Mouse (Mus musculus): ENCODE data around the gene Gdpd5.

DNA sequence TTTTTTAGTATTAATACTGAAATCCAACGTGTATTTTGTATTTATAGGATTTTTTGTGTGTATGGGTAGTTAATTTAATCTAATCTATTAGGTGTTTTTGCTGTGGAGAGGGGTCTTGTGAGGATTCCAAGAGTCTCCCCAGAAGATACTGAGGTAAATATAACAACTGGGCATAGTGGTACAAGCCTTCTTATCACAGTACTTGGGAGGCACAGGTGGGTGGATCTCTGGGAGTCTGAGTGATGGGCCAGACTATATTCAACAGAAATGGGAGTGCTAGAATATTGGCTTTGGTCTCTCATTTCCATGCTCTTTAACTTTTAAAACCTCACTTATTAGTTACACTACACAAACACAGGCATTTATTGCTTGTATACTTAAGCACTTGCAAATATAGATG, 119.9 kb downstream of the Gdpd5 start:
- TF ChIP-seq GATA1 (IDR thresholded peaks at IDR 0.05; ENCODE audit: borderline replicate concordance, low read length) = no peak
- TF ChIP-seq FLI1 (IDR thresholded peaks at IDR 0.05; ENCODE audit: low read length) = no peak
